Mouse (Mus musculus) adrenal gland, postnatal 10 days (tissue): ENCODE results near the gene Kmt2c. TPM values are rescaled to one million over a fixed set of nuclear protein-coding genes. Genes with fewer than 3 reads are reported as not detected.

ENCODE experiments used
- DNase-seq: peaks from one replicate; pipeline ENCODE4 v3.0.0; 2021; ENCODE audit warnings: mixed read lengths
- total RNA-seq, 2 experiments: library from RNA; stranded (reverse); gene quantifications; 2 replicates each; pipeline ENCODE4 v1.2.3; 2021

Gene Kmt2c
- total RNA-seq, 2 experiments from 2014 or later, result 40.3 to 58.9 TPM

DNA sequence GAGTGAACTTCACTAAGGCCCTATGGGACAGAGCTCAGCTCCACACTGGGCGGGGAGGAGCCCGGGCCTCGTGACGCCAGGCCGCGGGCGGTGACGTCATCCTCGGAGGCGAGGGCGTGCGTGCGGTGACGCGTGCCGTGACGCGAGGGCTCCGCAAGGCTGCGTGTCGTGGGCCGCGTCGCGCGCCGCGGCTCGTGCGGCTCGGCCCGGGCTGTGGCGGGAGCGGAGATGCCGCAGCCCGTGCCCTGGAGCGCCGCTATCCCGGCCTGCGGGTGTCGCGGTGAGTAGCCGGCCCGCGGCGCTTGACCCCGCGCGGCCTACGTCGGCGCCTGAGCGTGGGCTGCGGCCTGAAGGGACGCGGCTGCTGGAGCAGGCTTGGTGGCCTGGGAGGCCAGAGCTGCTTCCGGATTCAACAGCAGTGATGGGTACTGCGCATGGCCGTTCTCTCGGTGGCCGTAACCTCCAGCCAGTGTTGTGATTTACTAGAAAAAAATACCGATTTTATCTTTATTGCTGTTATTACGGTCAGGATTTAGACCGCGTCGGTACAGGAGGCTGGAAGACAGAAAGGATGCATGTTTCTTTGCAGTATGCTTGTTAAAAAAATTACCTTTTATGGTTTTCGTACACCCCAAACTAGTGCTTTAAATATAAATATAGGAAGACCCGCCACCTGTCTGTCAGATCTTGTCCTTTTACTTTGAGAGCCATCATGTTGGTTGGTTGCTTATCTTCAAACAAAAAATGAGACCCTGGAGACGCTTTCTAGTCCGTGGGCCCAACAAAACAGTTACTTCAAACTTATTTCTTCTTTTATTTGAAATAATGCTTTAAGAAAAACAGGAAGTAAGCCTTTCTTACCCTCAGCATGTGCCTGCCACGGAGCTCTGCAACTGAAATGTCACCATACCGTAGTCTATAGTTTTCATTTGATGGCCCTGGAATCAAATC lies 275.6 kb downstream of the Kmt2c start, which contains the start of gene E130116L18Rik:
E130116L18Rik (minus strand) TSS at position 402 of the 951 bp plus-strand sequence.
- DNase-seq, result peak; percentile 94

Other genes starting within 250 kb of the Kmt2c start
- gene Cct8l1, start 17.3 kb upstream of the Kmt2c start, total RNA-seq, result not detected
- gene Xrcc2, start 207.0 kb upstream of the Kmt2c start, total RNA-seq, result 1 to 10 TPM; 5.1 to 7.5 TPM